Mouse (Mus musculus): ENCODE data around the gene Gemin5. TPM values are rescaled to one million over a fixed set of nuclear protein-coding genes. Genes with fewer than 3 reads are reported as not detected.

Gene Gemin5
- total RNA-seq, 1 experiment, result 70.1 TPM

GRCm38 (mm10) chr11:58214391-58215048 is 46.2 kb upstream of the Gemin5 start:
- Histone ChIP-seq H3K9me3 (ENCODE audit: control insufficient read depth, insufficient read depth, low read depth, low read length) (no peaks in the 10 kb centered on the region), H3K4me1 (ENCODE audit: control insufficient read depth in 2 of 2, insufficient read depth in 2 of 2, low read length in 2 of 2, poor library complexity in 1 of 2) (peaks cover 0 to 16% of the 10 kb centered on the region in 2 experiments; a peak in 2 of 4 replicates), H3K27ac (ENCODE audit: insufficient read depth, low read depth, low read length, poor library complexity, severe bottlenecking) (no peak overlapping the region), H3K9ac (ENCODE audit: insufficient read depth, low read depth, low read length, poor library complexity, severe bottlenecking) (no peak overlapping the region), H3K36me3 (ENCODE audit: control insufficient read depth, insufficient read depth, low read length, poor library complexity, severe bottlenecking) (no peaks in the 10 kb centered on the region), H3K4me3 (ENCODE audit: insufficient read depth in 1 of 2, low read depth in 1 of 2, low read length in 2 of 2, poor library complexity in 1 of 2, severe bottlenecking in 1 of 2) (peak overlapping the region in 1 of 2 experiments; percentile 57; a peak in 2 of 4 replicates)
- TF ChIP-seq ZNF384 (IDR thresholded peaks at IDR 0.05; ENCODE audit: low read depth, low read length), result no peak
- no peak for TF ChIP-seq HCFC1 (IDR thresholded peaks at IDR 0.05; ENCODE audit: borderline replicate concordance, insufficient read depth, low read length)
- no peak for TF ChIP-seq ZC3H11A (IDR thresholded peaks at IDR 0.05; ENCODE audit: borderline replicate concordance, low read depth, low read length)
- TF ChIP-seq MAFK (IDR thresholded peaks at IDR 0.05; ENCODE audit: insufficient read depth, low read depth, low read length), result no peak
- TF ChIP-seq CHD2 (IDR thresholded peaks at IDR 0.05; ENCODE audit: low read depth, low read length), result no peak
- no peak for DNase-seq (ENCODE audit: low read depth, low spot score)
- in situ Hi-C loops (cut with MboI; ENCODE audit: low sequenced_read_pairs in 2 of 2, unreplicated experiment in 2 of 2), result no loop called here

- H3K36me3 ChIP-seq (ENCODE audit: control insufficient read depth, insufficient read depth, low read length, poor library complexity, severe bottlenecking), result no peaks in the 10 kb centered on the region
- H3K9ac ChIP-seq (ENCODE audit: insufficient read depth, low read depth, low read length, poor library complexity, severe bottlenecking), result no peak overlapping the region
- no peaks in the 10 kb centered on the region for H3K9me3 ChIP-seq (ENCODE audit: control insufficient read depth, insufficient read depth, low read depth, low read length)
- no peak for DNase-seq (ENCODE audit: low read depth, low spot score)
- in situ Hi-C loops (cut with MboI; ENCODE audit: low sequenced_read_pairs in 2 of 2, unreplicated experiment in 2 of 2), result no loop called here
- TF ChIP-seq ZNF384 (IDR thresholded peaks at IDR 0.05; ENCODE audit: low read depth, low read length) (no peak), ZC3H11A (IDR thresholded peaks at IDR 0.05; ENCODE audit: borderline replicate concordance, low read depth, low read length) (no peak), MAFK (IDR thresholded peaks at IDR 0.05; ENCODE audit: insufficient read depth, low read depth, low read length) (no peak)
- peaks cover 0 to 16% of the 10 kb centered on the region in 2 experiments; a peak in 2 of 4 replicates for H3K4me1 ChIP-seq (ENCODE audit: control insufficient read depth in 2 of 2, insufficient read depth in 2 of 2, low read length in 2 of 2, poor library complexity in 1 of 2)
- H3K4me3 ChIP-seq (ENCODE audit: insufficient read depth in 1 of 2, low read depth in 1 of 2, low read length in 2 of 2, poor library complexity in 1 of 2, severe bottlenecking in 1 of 2), result no peak overlapping the region
- H3K27ac ChIP-seq (ENCODE audit: insufficient read depth, low read depth, low read length, poor library complexity, severe bottlenecking), result no peak overlapping the region
Measured at GRCm38 (mm10) chr11:58213673-58214342, 45.5 kb upstream of the Gemin5 start.

- in situ Hi-C loops (cut with MboI; ENCODE audit: low sequenced_read_pairs in 2 of 2, unreplicated experiment in 2 of 2), result no loop called here
- no peak overlapping the region for H3K9ac ChIP-seq (ENCODE audit: insufficient read depth, low read depth, low read length, poor library complexity, severe bottlenecking)
- DNase-seq (ENCODE audit: low read depth, low spot score), result no peak
- no peaks in the 10 kb centered on the region for H3K36me3 ChIP-seq (ENCODE audit: control insufficient read depth, insufficient read depth, low read length, poor library complexity, severe bottlenecking)
- H3K4me1 ChIP-seq (ENCODE audit: control insufficient read depth in 2 of 2, insufficient read depth in 2 of 2, low read length in 2 of 2, poor library complexity in 1 of 2), result peaks cover 0 to 16% of the 10 kb centered on the region in 2 experiments; a peak in 2 of 4 replicates
- H3K27ac ChIP-seq (ENCODE audit: insufficient read depth, low read depth, low read length, poor library complexity, severe bottlenecking), result no peak overlapping the region
- TF ChIP-seq MAFK (IDR thresholded peaks at IDR 0.05; ENCODE audit: insufficient read depth, low read depth, low read length), result no peak
- TF ChIP-seq CHD2 (IDR thresholded peaks at IDR 0.05; ENCODE audit: low read depth, low read length), result no peak
- TF ChIP-seq ZNF384 (IDR thresholded peaks at IDR 0.05; ENCODE audit: low read depth, low read length), result no peak
- no peak for TF ChIP-seq ZC3H11A (IDR thresholded peaks at IDR 0.05; ENCODE audit: borderline replicate concordance, low read depth, low read length)
- no peaks in the 10 kb centered on the region for H3K9me3 ChIP-seq (ENCODE audit: control insufficient read depth, insufficient read depth, low read depth, low read length)
- H3K4me3 ChIP-seq (ENCODE audit: insufficient read depth in 1 of 2, low read depth in 1 of 2, low read length in 2 of 2, poor library complexity in 1 of 2, severe bottlenecking in 1 of 2), result no peak overlapping the region
Measured at GRCm38 (mm10) chr11:58211682-58212067, 43.3 kb upstream of the Gemin5 start.

GRCm38 (mm10) chr11:58211062-58211681 is 42.8 kb upstream of the Gemin5 start:
- H3K9ac ChIP-seq (ENCODE audit: insufficient read depth, low read depth, low read length, poor library complexity, severe bottlenecking), result no peak overlapping the region
- DNase-seq (ENCODE audit: low read depth, low spot score), result no peak
- peaks cover 0 to 16% of the 10 kb centered on the region in 2 experiments; a peak in 2 of 4 replicates for H3K4me1 ChIP-seq (ENCODE audit: control insufficient read depth in 2 of 2, insufficient read depth in 2 of 2, low read length in 2 of 2, poor library complexity in 1 of 2)
- TF ChIP-seq ZNF384 (IDR thresholded peaks at IDR 0.05; ENCODE audit: low read depth, low read length) (no peak), MAFK (IDR thresholded peaks at IDR 0.05; ENCODE audit: insufficient read depth, low read depth, low read length) (0 out of 2 replicates have a peak, but pooled peaks have one; percentile 75), HCFC1 (IDR thresholded peaks at IDR 0.05; ENCODE audit: borderline replicate concordance, insufficient read depth, low read length) (no peak)
- in situ Hi-C loops (cut with MboI; ENCODE audit: low sequenced_read_pairs in 2 of 2, unreplicated experiment in 2 of 2), result no loop called here
- H3K36me3 ChIP-seq (ENCODE audit: control insufficient read depth, insufficient read depth, low read length, poor library complexity, severe bottlenecking), result no peaks in the 10 kb centered on the region
- no peak overlapping the region; the same call in 1 of the 2 replicates for H3K27ac ChIP-seq (ENCODE audit: insufficient read depth, low read depth, low read length, poor library complexity, severe bottlenecking)
- no peak overlapping the region for H3K4me3 ChIP-seq (ENCODE audit: insufficient read depth in 1 of 2, low read depth in 1 of 2, low read length in 2 of 2, poor library complexity in 1 of 2, severe bottlenecking in 1 of 2)
- no peaks in the 10 kb centered on the region for H3K9me3 ChIP-seq (ENCODE audit: control insufficient read depth, insufficient read depth, low read depth, low read length)
